Mouse (Mus musculus) embryonic facial prominence, embryonic 11.5 days (tissue): ENCODE data around the gene Sun2. TPM values are rescaled to one million over a fixed set of nuclear protein-coding genes. Genes with fewer than 3 reads are reported as not detected.

Experiments
- ATAC-seq: fragments of 200-750 bp; cut with Nextera tagmentation; replicated peaks from 2 replicates; pipeline ENCODE4 v1.8.0; 2017; ENCODE audit warnings: low read depth; ENCODE audit not compliant: insufficient number of reproducible peaks, low FRiP score, low TSS enrichment
- DNase-seq: peaks from one replicate; pipeline ENCODE4 v3.0.0-alpha.2; 2015; ENCODE audit warnings: low spot score
- H3K27ac ChIP-seq: fragments of 300-500 bp; sonication (generic); replicated peaks from 2 replicates; pipeline ENCODE4 v1.5.1; 2014; ENCODE audit warnings: mild to moderate bottlenecking, low read depth, low read length, control low read depth
- H3K27me3 ChIP-seq: fragments of 300-500 bp; sonication (generic); 2 replicates; pipeline ENCODE4 v1.6.1; 2014; ENCODE audit warnings: mild to moderate bottlenecking, low read length, moderate library complexity, mixed read lengths; ENCODE audit not compliant: control insufficient read depth, insufficient read depth
- H3K36me3 ChIP-seq: fragments of 300-500 bp; sonication (generic); replicated peaks from 2 replicates; pipeline ENCODE4 v1.6.1; 2014; ENCODE audit warnings: low read depth, mild to moderate bottlenecking, low read length, moderate library complexity, mixed read lengths; ENCODE audit not compliant: control insufficient read depth, insufficient read depth
- H3K4me1 ChIP-seq: fragments of 300-500 bp; sonication (generic); 2 replicates; pipeline ENCODE4 v1.6.1; 2014; ENCODE audit warnings: low read length, mixed read lengths; ENCODE audit not compliant: control insufficient read depth, insufficient read depth
- H3K4me2 ChIP-seq: fragments of 300-500 bp; sonication (generic); 2 replicates; pipeline ENCODE4 v1.6.1; 2014; ENCODE audit warnings: low read depth, mild to moderate bottlenecking, control low read depth, low read length, moderate library complexity
- H3K4me3 ChIP-seq: fragments of 300-500 bp; sonication (generic); 2 replicates; pipeline ENCODE4 v1.5.1; 2014; ENCODE audit warnings: low read depth, low read length, control low read depth
- H3K9ac ChIP-seq: fragments of 300-500 bp; sonication (generic); replicated peaks from 2 replicates; pipeline ENCODE4 v1.6.1; 2014; ENCODE audit warnings: mild to moderate bottlenecking, control low read depth, low read length
- H3K9me3 ChIP-seq: fragments of 300-500 bp; sonication (generic); replicated peaks from 2 replicates; pipeline ENCODE4 v1.6.1; 2016; ENCODE audit warnings: mild to moderate bottlenecking, low read length, inconsistent platforms, mixed read lengths; ENCODE audit not compliant: control insufficient read depth
- WGBS: fragments of 180-500 bp; shearing (Covaris S2); extraction: QIAGEN DNeasy Blood & Tissue Kit; methylation state at CpG from one replicate; pipeline ENCODE4 v1.1.7; 2014; 5-methylcytosine and 5-hydroxymethylcytosine counted together
- polyA plus RNA-seq: library from polyadenylated mRNA; unstranded; fragments of >200 nt; fragmentation: Nextera tagmentation; extraction: Ambion mirVana; gene quantifications from 2 replicates; pipeline ENCODE4 v1.2.1, GENCODE M21; 2014

The Sun2 gene
- polyA plus RNA-seq, 1 experiment from 2014 or later = 3.1 TPM

GRCm38 (mm10) chr15:79764539-79765267 lies 22.4 kb upstream of the Sun2 start:
- Histone ChIP-seq H3K4me3 (no peak overlapping the region), H3K4me1 (no peaks in the 10 kb centered on the region), H3K27ac (no peak overlapping the region), H3K36me3 (no peaks in the 10 kb centered on the region; the same call in 1 of the 2 replicates), H3K27me3 (no peaks in the 10 kb centered on the region), H3K9me3 (no peaks in the 10 kb centered on the region), H3K4me2 (no peak overlapping the region), H3K9ac (no peak overlapping the region)
- DNase-seq (no peak), ATAC-seq (no peak)
- 83% methylated on average over 11 of the region's 11 CpGs for WGBS

GRCm38 (mm10) chr15:79763601-79764246 lies 21.4 kb upstream of the Sun2 start:
- H3K27me3 ChIP-seq = no peaks in the 10 kb centered on the region
- ATAC-seq (no peak), DNase-seq (no peak)
- no peak overlapping the region for H3K4me3 ChIP-seq
- 92% methylated on average over 7 of the region's 7 CpGs for WGBS
- no peak overlapping the region for H3K9ac ChIP-seq
- H3K4me1 ChIP-seq = no peaks in the 10 kb centered on the region
- no peak overlapping the region for H3K27ac ChIP-seq
- no peak overlapping the region for H3K4me2 ChIP-seq
- H3K9me3 ChIP-seq = no peaks in the 10 kb centered on the region
- no peaks in the 10 kb centered on the region; the same call in 1 of the 2 replicates for H3K36me3 ChIP-seq

- DNase-seq (no peak), ATAC-seq (no peak)
- H3K9me3 ChIP-seq = no peaks in the 10 kb centered on the region
- no peaks in the 10 kb centered on the region for H3K27me3 ChIP-seq
- 88% methylated on average over 9 of the region's 9 CpGs for WGBS
- H3K4me2 ChIP-seq = no peak overlapping the region
- H3K27ac ChIP-seq = no peak overlapping the region
- no peaks in the 10 kb centered on the region for H3K4me1 ChIP-seq
- H3K36me3 ChIP-seq = no peaks in the 10 kb centered on the region; the same call in 1 of the 2 replicates
- no peak overlapping the region for H3K9ac ChIP-seq
- H3K4me3 ChIP-seq = no peak overlapping the region
Observed at GRCm38 (mm10) chr15:79763001-79763400, 20.7 kb upstream of the Sun2 start.

- no peak overlapping the region for H3K4me2 ChIP-seq
- no peaks in the 10 kb centered on the region for H3K9me3 ChIP-seq
- H3K4me3 ChIP-seq = no peak overlapping the region
- H3K36me3 ChIP-seq = no peaks in the 10 kb centered on the region; the same call in 1 of the 2 replicates
- H3K27me3 ChIP-seq = no peaks in the 10 kb centered on the region
- no peaks in the 10 kb centered on the region for H3K4me1 ChIP-seq
- WGBS = 83% methylated on average over 6 of the region's 6 CpGs
- DNase-seq = no peak
- ATAC-seq = no peak
- H3K9ac ChIP-seq = no peak overlapping the region; the same call in 1 of the 2 replicates
- H3K27ac ChIP-seq = no peak overlapping the region
Observed at GRCm38 (mm10) chr15:79760956-79761355, 18.6 kb upstream of the Sun2 start.

- Histone ChIP-seq H3K9ac (no peak overlapping the region), H3K36me3 (no peaks in the 10 kb centered on the region; the same call in 1 of the 2 replicates), H3K4me2 (no peak overlapping the region), H3K4me1 (no peaks in the 10 kb centered on the region), H3K27ac (no peak overlapping the region), H3K9me3 (no peaks in the 10 kb centered on the region), H3K27me3 (no peaks in the 10 kb centered on the region), H3K4me3 (no peak overlapping the region)
- WGBS = 88% methylated on average over 3 of the region's 3 CpGs
- ATAC-seq (no peak), DNase-seq (no peak)
Observed at GRCm38 (mm10) chr15:79757118-79757517, 14.8 kb upstream of the Sun2 start.

GRCm38 (mm10) chr15:79755977-79756625 lies 13.8 kb upstream of the Sun2 start:
- H3K9ac ChIP-seq = no peak overlapping the region
- H3K36me3 ChIP-seq = no peaks in the 10 kb centered on the region; the same call in 1 of the 2 replicates
- no peak overlapping the region for H3K27ac ChIP-seq
- 71% methylated on average over 8 of the region's 8 CpGs for WGBS
- no peaks in the 10 kb centered on the region for H3K27me3 ChIP-seq
- no peaks in the 10 kb centered on the region for H3K9me3 ChIP-seq
- no peaks in the 10 kb centered on the region for H3K4me1 ChIP-seq
- H3K4me3 ChIP-seq = no peak overlapping the region
- no peak overlapping the region for H3K4me2 ChIP-seq
- ATAC-seq = no peak
- DNase-seq = no peak

GRCm38 (mm10) chr15:79755176-79755575 lies 12.8 kb upstream of the Sun2 start:
- 82% methylated on average over 4 of the region's 4 CpGs for WGBS
- H3K9me3 ChIP-seq = no peaks in the 10 kb centered on the region
- H3K27me3 ChIP-seq = no peaks in the 10 kb centered on the region
- no peak overlapping the region for H3K4me3 ChIP-seq
- no peaks in the 10 kb centered on the region for H3K36me3 ChIP-seq
- ATAC-seq (no peak), DNase-seq (no peak)
- no peak overlapping the region for H3K9ac ChIP-seq
- no peak overlapping the region for H3K27ac ChIP-seq
- H3K4me1 ChIP-seq = no peaks in the 10 kb centered on the region
- no peak overlapping the region for H3K4me2 ChIP-seq

GRCm38 (mm10) chr15:79753873-79754272 lies 11.5 kb upstream of the Sun2 start:
- H3K9ac ChIP-seq = no peak overlapping the region
- H3K27ac ChIP-seq = no peak overlapping the region
- no peaks in the 10 kb centered on the region for H3K9me3 ChIP-seq
- DNase-seq = no peak
- no peak overlapping the region for H3K4me2 ChIP-seq
- 46% methylated on average over 4 of the region's 4 CpGs for WGBS
- no peaks in the 10 kb centered on the region for H3K36me3 ChIP-seq
- H3K27me3 ChIP-seq = no peaks in the 10 kb centered on the region
- no peak overlapping the region for H3K4me3 ChIP-seq
- no peaks in the 10 kb centered on the region for H3K4me1 ChIP-seq
- ATAC-seq = no peak
